Mouse (Mus musculus) cerebellum, adult 11-12 months (tissue): ENCODE measurements at regions not wholly inside any gene's neighbourhood (a gene's known extent, or its start where the extent isn't known, plus 50 kb on each side); places are given as distances from the start of the nearest gene placed in this dataset.

Experiments
- DNase-seq: peaks from one replicate; pipeline ENCODE4 v3.0.0; 2022

DNA sequence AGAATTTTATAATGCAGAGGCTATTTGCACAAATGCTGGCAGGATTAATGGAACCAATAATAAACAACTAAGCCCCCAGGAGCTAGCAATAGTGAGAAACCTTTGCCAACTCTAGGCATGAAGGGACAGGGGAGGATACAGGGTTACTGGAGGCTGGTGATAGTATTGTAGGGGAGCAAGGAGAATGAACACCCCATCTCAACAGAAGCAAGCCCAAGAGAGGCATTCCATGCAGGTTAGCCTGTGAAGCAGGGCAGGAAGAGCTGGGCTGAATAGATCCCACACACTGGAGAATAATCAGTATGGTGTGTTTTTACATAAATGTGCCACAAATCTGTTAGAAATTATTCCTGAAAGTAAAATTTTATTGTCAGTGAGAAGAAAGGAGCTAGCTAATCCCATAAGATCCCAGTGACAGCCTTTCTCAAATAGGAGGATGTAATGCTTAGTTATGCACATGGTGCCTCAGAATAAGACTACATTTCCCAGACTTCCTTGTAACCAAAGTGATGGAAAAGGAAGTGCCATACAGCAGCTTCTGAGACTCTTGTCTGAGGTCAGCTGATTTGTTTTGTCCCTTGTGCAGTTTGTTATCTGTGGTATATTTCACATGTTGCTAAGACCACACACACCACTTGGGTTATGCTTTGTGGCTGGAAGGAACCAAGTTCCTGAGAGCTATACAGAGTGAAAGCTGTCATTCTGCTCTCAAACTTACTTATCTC, 111.1 kb downstream of the Ccdc71l start:
- DNase-seq = no peak

GRCm38 (mm10) chr12:32504196-32504595, 125.7 kb downstream of the Ccdc71l start:
- DNase-seq = no peak

- DNase-seq = no peak
These were observed 130.2 kb downstream of the Ccdc71l start for GRCm38 (mm10) chr12:32508671-32509070.

GRCm38 (mm10) chr12:32525586-32525985, 147.1 kb downstream of the Ccdc71l start:
- no peak for DNase-seq

- DNase-seq = no peak
These were observed 152.7 kb downstream of the Ccdc71l start for GRCm38 (mm10) chr12:32531216-32531615.

DNA sequence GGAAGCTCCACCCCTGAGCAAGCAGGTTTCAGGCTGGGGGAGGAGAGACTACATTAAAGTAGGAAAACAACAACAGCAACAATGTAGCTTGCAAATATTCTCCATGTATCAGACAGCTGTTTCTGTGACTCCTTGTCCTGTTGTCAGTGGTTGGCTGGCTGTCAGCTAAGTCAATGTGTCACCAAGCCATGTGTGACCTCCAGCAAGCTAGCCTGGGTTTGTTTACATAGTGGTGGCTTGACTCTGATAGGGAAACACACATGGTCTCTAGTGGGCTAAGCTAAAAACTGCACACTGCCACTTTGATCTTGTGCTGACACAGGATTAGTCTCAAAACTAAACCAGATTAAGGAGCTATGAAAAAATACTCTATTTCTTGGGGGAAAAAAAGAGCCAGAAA, 155.1 kb downstream of the Ccdc71l start:
- no peak for DNase-seq

DNA sequence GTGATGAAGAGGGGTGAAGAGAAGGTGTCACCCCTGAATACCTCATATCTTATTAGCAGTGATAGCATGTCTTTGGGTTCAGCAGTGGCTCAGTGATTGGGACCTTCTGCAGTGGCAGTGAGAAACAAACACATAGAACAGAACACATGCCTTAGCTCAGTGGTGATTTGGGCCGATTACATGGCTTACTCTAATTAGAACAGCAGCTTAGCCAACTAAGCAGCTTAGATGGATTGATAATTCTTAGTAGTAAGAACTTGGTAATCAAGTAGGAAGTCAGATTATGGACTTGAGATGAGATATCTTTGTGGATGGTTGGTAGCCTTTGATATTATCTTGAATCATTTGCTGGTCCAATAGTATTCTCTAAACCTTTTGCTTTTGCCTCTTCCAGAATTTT, 167.0 kb downstream of the Ccdc71l start:
- no peak for DNase-seq

DNA sequence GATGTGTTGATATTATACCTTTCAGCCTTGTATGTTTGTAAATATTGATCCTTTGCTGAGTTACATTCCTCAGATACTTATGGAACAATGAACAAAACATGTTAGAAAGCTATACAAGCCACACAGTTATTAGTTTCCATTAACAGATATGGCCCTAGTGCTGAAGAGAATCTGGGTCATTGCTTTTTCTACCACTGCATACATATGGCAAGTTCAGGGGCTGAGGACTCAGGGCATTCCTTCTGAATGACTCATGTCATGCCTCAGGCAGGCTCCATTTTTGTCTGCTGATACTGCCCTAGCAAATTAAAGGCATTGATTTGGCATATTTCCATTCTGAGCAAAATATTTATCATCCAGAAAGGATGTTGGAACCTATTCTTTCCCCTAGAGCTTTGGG, 167.9 kb downstream of the Ccdc71l start:
- no peak for DNase-seq

GRCm38 (mm10) chr12:32553793-32554192, 175.3 kb downstream of the Ccdc71l start:
- no peak for DNase-seq

- no peak for DNase-seq
These were observed 189.3 kb downstream of the Ccdc71l start for GRCm38 (mm10) chr12:32567777-32568176.

GRCm38 (mm10) chr12:32581304-32581703, 202.8 kb downstream of the Ccdc71l start:
- no peak for DNase-seq

- no peak for DNase-seq
These were observed 217.1 kb upstream of the Nampt start for GRCm38 (mm10) chr12:32602131-32602815.

- no peak for DNase-seq
These were observed 214.0 kb upstream of the Nampt start for GRCm38 (mm10) chr12:32605353-32605752.

DNA sequence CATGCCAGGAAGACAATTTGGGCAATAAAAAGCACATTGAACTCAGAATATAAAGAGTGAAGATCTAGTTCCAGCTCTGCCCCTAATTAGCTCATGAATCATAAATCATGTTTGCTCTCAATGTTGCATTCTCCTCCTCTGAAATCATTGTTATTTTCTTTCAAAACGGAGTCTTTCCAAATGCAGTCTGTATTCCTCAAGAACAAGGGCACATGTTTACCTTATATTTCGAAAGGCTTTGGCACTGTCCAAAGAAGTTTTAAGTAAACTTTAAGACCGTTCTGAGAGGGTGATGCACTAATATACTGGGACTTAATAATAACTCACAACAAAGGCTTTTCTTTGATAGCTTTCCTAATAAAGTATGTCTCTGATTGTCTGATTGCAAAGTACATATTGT, 204.3 kb upstream of the Nampt start:
- no peak for DNase-seq

DNA sequence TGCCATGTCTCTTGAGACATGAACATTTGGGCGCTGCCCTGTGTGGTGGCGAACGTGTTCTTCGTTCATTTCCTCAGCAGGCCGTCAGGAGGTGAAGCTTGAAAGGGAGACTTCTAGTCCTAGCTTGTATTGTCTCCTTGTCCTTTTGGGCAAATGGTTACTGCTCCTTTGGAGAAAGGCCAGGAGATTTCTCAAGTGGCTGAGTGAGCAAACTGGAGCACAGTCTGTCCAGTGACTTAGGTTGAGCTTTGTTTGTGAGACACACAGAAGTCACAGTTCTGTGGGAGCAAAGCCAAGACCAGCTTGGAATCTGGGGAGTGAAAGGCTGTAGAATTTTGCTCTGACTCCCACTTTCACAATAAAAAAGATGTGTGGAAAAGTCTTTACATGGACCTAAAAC, 203.3 kb upstream of the Nampt start:
- no peak for DNase-seq

GRCm38 (mm10) chr12:32617031-32617430, 202.3 kb upstream of the Nampt start:
- DNase-seq = no peak

GRCm38 (mm10) chr12:32619830-32620229, 199.5 kb upstream of the Nampt start:
- DNase-seq = no peak

GRCm38 (mm10) chr12:32621739-32622138, 197.6 kb upstream of the Nampt start:
- DNase-seq = no peak

DNA sequence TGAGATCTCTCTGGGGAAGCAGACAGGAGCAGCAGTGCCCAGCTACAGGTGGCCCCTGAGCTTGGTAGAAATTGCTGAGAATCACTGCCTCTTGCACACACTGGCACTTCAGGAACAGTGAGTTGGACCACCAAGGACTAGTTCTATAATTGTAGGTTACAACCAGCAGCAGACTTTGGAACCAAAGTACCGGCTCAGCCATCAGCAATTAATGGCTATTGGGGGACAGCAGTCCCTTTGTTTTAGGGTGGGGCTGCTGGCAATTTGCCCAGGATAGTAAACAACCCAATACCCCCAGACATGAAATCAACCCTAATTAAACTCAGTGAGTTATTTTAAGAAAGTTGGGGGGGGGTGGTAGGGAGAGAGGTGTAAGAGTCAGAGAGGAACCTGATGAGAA, 190.8 kb upstream of the Nampt start:
- DNase-seq = no peak

DNA sequence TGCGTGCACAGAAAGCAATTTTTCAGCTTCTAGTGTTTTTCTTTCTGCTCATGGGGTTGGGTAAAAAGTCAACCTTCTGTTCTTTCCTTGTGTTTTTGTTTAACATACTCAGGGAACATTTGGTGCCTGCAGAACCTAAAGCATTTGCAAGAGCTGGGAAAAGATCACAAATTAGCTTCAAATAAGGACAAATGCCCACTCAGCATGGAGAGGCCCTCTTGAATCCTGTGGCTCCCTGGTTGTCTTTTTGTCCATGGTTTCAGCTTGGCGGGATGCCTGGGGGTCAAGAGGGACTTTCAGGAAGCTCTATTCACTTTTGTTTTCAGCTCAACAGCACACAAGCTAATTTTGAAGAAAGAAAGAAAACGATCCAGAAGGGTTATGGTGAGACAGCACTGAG, 186.4 kb upstream of the Nampt start:
- peak; percentile 15 for DNase-seq

GRCm38 (mm10) chr12:32635055-32635454, 184.3 kb upstream of the Nampt start:
- no peak for DNase-seq

GRCm38 (mm10) chr12:32637400-32638100, 181.8 kb upstream of the Nampt start:
- no peak for DNase-seq

GRCm38 (mm10) chr12:32640591-32640990, 178.8 kb upstream of the Nampt start:
- DNase-seq = no peak

GRCm38 (mm10) chr12:32642493-32642892, 176.9 kb upstream of the Nampt start:
- no peak for DNase-seq
